Mouse (Mus musculus): ENCODE measurements around the gene Epb41. TPM values are rescaled to one million over a fixed set of nuclear protein-coding genes. Genes with fewer than 3 reads are reported as not detected.

Gene Epb41
- total and polyA plus RNA-seq, 2 experiments from 2014 or later, result 36.5 to 65.0 TPM

GRCm38 (mm10) chr4:132080492-132080983 lies 5.4 kb upstream of the Epb41 start:
- Histone ChIP-seq H3K9me3 (ENCODE audit: low read length) (no peaks in the 10 kb centered on the region), H3K27ac (ENCODE audit: low read depth, low read length) (no peak overlapping the region), H3K27me3 (ENCODE audit: insufficient read depth, low read length) (peaks cover 15% of the 10 kb centered on the region), H3K4me2 (ENCODE audit: low read depth) (no peak overlapping the region), H3K36me3 (ENCODE audit: insufficient read depth) (no peaks in the 10 kb centered on the region), H3K4me3 (ENCODE audit: low read depth, low read length) (no peak overlapping the region), H3K9ac (no peak overlapping the region), H3K4me1 (ENCODE audit: insufficient read depth) (no peaks in the 10 kb centered on the region)
- TF ChIP-seq CTCF (IDR thresholded peaks at IDR 0.05; ENCODE audit: low read depth), result no peak
- ATAC-seq (no peak), DNase-seq (no peak)
- 71% methylated on average over 4 of the region's 4 CpGs for WGBS

GRCm38 (mm10) chr4:132079555-132080275 lies 4.6 kb upstream of the Epb41 start:
- WGBS, result 14% methylated on average over 19 of the region's 19 CpGs
- H3K9me3 ChIP-seq (ENCODE audit: low read length), result no peaks in the 10 kb centered on the region
- TF ChIP-seq CTCF (IDR thresholded peaks at IDR 0.05; ENCODE audit: low read depth), result peak; percentile 92
- no peaks in the 10 kb centered on the region for H3K4me1 ChIP-seq (ENCODE audit: insufficient read depth)
- H3K36me3 ChIP-seq (ENCODE audit: insufficient read depth), result no peaks in the 10 kb centered on the region
- no peak overlapping the region for H3K4me2 ChIP-seq (ENCODE audit: low read depth)
- no peak overlapping the region for H3K4me3 ChIP-seq (ENCODE audit: low read depth, low read length)
- ATAC-seq (no peak), DNase-seq (peak; percentile 82)
- H3K27me3 ChIP-seq (ENCODE audit: insufficient read depth, low read length), result peaks cover 24% of the 10 kb centered on the region
- no peak overlapping the region for H3K9ac ChIP-seq
- no peak overlapping the region for H3K27ac ChIP-seq (ENCODE audit: low read depth, low read length)

- Histone ChIP-seq H3K4me1 (ENCODE audit: insufficient read depth) (no peaks in the 10 kb centered on the region), H3K9me3 (ENCODE audit: low read length) (no peaks in the 10 kb centered on the region), H3K27ac (ENCODE audit: low read depth, low read length) (no peak overlapping the region), H3K9ac (no peak overlapping the region), H3K4me2 (ENCODE audit: low read depth) (no peak overlapping the region), H3K36me3 (ENCODE audit: insufficient read depth) (no peaks in the 10 kb centered on the region), H3K27me3 (ENCODE audit: insufficient read depth, low read length) (peaks cover 33% of the 10 kb centered on the region), H3K4me3 (ENCODE audit: low read depth, low read length) (no peak overlapping the region)
- ATAC-seq (no peak), DNase-seq (no peak)
- 61% methylated on average over 7 of the region's 7 CpGs for WGBS
- no peak for TF ChIP-seq CTCF (IDR thresholded peaks at IDR 0.05; ENCODE audit: low read depth)
Measured at GRCm38 (mm10) chr4:132078296-132078714, 3.2 kb upstream of the Epb41 start.

GRCm38 (mm10) chr4:132077445-132077844 lies 2.3 kb upstream of the Epb41 start:
- 72% methylated on average over 7 of the region's 7 CpGs for WGBS

GRCm38 (mm10) chr4:132076480-132077405 lies 1.6 kb upstream of the Epb41 start:
- Histone ChIP-seq H3K27ac (ENCODE audit: low read depth, low read length) (no peak overlapping the region), H3K27me3 (ENCODE audit: insufficient read depth, low read length) (peaks cover 33% of the 10 kb centered on the region), H3K9ac (no peak overlapping the region), H3K9me3 (ENCODE audit: low read length) (no peaks in the 10 kb centered on the region), H3K36me3 (ENCODE audit: insufficient read depth) (no peaks in the 10 kb centered on the region), H3K4me2 (ENCODE audit: low read depth) (no peak overlapping the region), H3K4me3 (ENCODE audit: low read depth, low read length) (no peak overlapping the region), H3K4me1 (ENCODE audit: insufficient read depth) (no peaks in the 10 kb centered on the region)
- no peak for DNase-seq
- WGBS, result 24% methylated on average over 20 of the region's 20 CpGs
- no peak for ATAC-seq
- TF ChIP-seq CTCF (IDR thresholded peaks at IDR 0.05; ENCODE audit: low read depth), result no peak

More at GRCm38 (mm10) chr4:132077445-132077844, 2.3 kb upstream of the Epb41 start:
- no peaks in the 10 kb centered on the region for H3K9me3 ChIP-seq (ENCODE audit: low read length)
- no peak for DNase-seq
- no peak overlapping the region for H3K4me3 ChIP-seq (ENCODE audit: low read depth, low read length)
- no peak for TF ChIP-seq CTCF (IDR thresholded peaks at IDR 0.05; ENCODE audit: low read depth)
- H3K4me1 ChIP-seq (ENCODE audit: insufficient read depth), result no peaks in the 10 kb centered on the region
- no peak overlapping the region for H3K27ac ChIP-seq (ENCODE audit: low read depth, low read length)
- H3K4me2 ChIP-seq (ENCODE audit: low read depth), result no peak overlapping the region
- H3K9ac ChIP-seq, result no peak overlapping the region
- H3K27me3 ChIP-seq (ENCODE audit: insufficient read depth, low read length), result peaks cover 33% of the 10 kb centered on the region
- H3K36me3 ChIP-seq (ENCODE audit: insufficient read depth), result no peaks in the 10 kb centered on the region
- ATAC-seq, result no peak

DNA sequence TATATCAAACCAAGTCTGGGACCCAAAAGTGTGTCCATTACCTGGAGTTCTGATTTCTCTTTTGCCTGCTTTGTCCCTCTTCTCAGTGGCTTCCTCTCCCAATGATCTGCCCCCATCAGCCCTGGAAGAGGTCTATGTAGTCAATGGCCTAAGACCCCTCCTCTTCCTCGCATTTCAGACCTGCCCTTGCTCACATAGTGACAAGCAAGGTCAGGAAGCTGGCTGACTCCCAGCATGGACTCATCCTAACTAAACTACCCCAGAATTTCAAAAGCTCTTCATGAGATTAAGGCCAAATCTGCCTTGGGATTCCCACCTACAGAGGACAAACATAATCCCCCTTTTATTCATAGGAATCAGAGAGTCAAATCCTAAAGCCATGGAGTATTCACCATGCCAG lies 675 bp upstream of the Epb41 start:
- Histone ChIP-seq H3K27ac (ENCODE audit: low read depth, low read length) (no peak overlapping the region), H3K9ac (no peak overlapping the region), H3K4me2 (ENCODE audit: low read depth) (peak overlapping the region; percentile 100), H3K9me3 (ENCODE audit: low read length) (no peaks in the 10 kb centered on the region), H3K36me3 (ENCODE audit: insufficient read depth) (no peaks in the 10 kb centered on the region), H3K27me3 (ENCODE audit: insufficient read depth, low read length) (peaks cover 33% of the 10 kb centered on the region), H3K4me3 (ENCODE audit: low read depth, low read length) (peak overlapping the region; percentile 48; the same call in 1 of the 2 replicates), H3K4me1 (ENCODE audit: insufficient read depth) (no peaks in the 10 kb centered on the region)
- 21% methylated on average over 1 of the region's 1 CpGs for WGBS
- TF ChIP-seq CTCF (IDR thresholded peaks at IDR 0.05; ENCODE audit: low read depth), result no peak
- no peak for ATAC-seq
- no peak for DNase-seq
